Mouse (Mus musculus): ENCODE measurements around the gene Gramd2.

Gramd2 gene

DNA sequence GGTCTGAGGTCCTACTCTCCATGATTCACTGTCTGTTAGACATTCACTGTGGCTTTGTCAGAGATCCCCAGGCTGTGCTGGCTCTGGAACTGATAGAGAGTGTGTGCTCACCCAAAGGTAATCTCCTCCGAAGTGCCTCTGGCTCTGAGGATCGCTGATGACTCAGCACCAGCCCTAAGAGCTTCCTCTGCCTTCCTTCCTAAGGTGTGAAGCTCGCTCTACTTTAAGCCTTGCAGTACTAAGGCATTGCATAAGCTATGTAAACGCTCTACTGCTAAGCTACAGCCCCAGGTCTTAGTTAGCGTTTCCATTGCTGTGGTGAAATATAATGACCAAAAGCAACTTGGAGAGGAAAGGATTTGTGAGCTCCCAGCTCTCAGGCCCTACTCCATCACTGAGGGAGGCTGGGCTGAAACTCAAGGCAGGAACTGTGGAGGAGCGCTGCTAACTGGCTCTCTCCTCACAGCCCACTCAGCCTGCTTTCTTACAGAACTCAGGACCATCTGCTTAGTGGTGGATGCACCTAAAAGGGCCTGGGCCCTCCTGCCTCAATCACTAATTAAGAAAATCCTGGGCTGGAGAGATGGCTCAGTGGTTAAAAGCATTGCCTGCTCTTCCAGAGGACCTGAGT is 7.6 kb downstream of the Gramd2 start:
- Histone ChIP-seq H3K27me3 (ENCODE audit: control insufficient read depth, insufficient read depth, low read length, poor library complexity, severe bottlenecking) (no peaks in the 10 kb centered on the region), H3K36me3 (ENCODE audit: control insufficient read depth, insufficient read depth, low read length, poor library complexity, severe bottlenecking) (no peaks in the 10 kb centered on the region)
- no peak for DNase-seq (ENCODE audit: low read depth, low spot score)

DNA sequence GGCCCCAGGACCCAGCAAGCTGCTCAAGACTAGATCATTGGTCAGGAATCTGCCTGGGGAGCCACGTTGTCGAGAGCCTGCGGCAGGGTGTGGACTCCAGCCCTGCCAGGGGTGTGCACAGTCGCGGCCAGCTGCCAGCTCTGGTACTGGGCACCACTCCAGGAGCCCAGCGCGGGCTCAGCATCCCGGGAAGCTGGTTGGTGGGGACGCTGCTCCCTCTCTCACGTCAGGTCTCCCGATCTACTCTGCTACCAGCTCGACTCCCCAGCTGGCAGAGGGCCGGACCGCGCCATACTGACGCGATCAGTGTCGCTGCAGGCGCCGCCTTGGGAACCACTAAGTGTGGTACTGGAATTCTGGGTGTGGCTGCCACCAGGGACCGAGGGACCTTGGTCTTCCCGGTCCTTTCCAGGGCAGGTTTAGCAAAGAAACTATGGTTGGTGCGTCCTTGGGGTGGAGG is 11.7 kb downstream of the Gramd2 start:
- Histone ChIP-seq H3K27me3 (ENCODE audit: control insufficient read depth, insufficient read depth, low read length, poor library complexity, severe bottlenecking) (no peaks in the 10 kb centered on the region), H3K36me3 (ENCODE audit: control insufficient read depth, insufficient read depth, low read length, poor library complexity, severe bottlenecking) (no peaks in the 10 kb centered on the region)
- no peak for DNase-seq (ENCODE audit: low read depth, low spot score)

DNA sequence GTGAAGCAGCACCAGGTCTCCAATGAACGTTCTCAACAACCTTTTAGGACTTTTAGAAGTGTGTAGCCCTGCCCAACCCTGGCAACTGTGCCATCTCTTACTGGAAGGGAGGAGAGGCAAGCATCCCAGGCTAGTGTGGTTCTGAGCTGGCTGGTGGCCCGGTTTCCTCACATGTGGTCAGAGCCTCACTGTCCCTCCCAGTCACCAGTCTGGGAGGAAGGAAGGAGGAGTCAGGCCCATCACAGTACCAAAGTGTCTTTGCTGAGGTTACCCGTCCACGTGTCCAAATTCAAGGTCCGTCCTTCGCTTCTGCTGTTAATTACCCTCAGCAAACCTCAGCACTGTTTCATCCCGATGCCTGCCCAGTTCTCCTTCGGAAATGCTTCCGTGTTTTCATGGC is 12.2 kb downstream of the Gramd2 start:
- DNase-seq (ENCODE audit: low read depth, low spot score), result no peak
- Histone ChIP-seq H3K27me3 (ENCODE audit: control insufficient read depth, insufficient read depth, low read length, poor library complexity, severe bottlenecking) (no peaks in the 10 kb centered on the region), H3K36me3 (ENCODE audit: control insufficient read depth, insufficient read depth, low read length, poor library complexity, severe bottlenecking) (no peaks in the 10 kb centered on the region)

DNA sequence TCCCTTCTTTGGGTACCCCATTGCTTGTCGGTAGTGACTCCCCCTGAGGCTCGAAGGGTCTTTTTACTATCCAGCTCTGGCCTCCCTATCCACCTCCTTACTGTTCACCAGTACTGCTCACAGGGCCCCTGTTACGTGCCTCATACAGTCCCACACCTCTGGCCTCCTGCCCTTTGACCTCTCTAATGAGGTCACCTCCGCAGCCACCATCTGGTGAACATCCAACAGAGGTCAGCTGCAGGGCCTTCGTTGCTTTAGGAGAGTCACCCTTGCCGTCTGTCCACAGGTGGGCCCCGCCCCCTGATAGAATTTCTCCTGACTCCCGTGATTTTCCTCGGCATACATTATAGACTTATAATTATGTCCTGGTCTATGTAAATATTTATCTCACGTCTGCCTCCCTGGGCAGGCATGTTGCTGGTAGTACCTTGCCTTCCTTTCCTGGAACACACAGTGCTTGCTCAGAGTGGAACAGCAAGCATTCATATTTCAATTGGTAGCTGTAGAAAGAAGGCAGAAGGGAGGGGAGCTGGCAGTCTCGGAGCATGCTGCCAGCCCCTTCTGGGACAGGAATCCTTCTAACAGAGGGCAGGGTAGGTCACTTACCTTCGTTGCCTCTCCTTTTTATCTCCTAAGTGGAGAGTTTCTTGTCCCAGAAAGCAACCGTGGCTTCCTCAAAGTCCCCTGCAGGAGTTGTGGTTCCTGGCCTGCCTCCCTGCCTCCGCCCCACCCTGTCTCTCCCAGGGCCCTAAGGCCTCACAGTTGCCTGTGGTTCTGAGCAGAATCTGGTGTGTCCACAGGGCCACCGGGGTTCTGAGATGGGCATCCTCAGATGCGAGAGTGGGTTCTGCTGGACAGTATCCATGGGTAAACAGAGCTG is 14.9 kb downstream of the Gramd2 start:
- no peaks in the 10 kb centered on the region for H3K36me3 ChIP-seq (ENCODE audit: control insufficient read depth, insufficient read depth, low read length, poor library complexity, severe bottlenecking)

DNA sequence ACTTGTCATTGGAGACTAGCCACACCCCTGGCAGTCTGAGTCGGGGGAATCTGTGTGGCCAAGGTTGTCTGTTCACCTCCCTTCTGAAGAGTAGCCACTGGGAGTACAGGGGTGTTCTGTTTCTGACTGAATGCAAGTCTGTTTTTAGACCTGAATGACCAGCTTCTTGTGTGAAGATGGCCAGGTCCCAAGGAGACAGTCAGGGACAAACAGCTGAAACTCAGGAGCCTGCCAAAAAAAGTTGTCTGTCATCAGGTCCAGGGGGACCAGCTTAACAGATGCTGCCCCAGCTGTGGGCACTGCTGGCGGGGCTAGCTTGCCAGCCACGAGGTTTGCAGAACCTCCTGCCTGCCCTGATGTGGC is 15.5 kb downstream of the Gramd2 start:
- Histone ChIP-seq H3K36me3 (ENCODE audit: control insufficient read depth, insufficient read depth, low read length, poor library complexity, severe bottlenecking) (no peaks in the 10 kb centered on the region), H3K27me3 (ENCODE audit: control insufficient read depth, insufficient read depth, low read length, poor library complexity, severe bottlenecking) (no peaks in the 10 kb centered on the region)
- no peak for DNase-seq (ENCODE audit: low read depth, low spot score)

More for the DNA sequence above, 14.9 kb downstream of the Gramd2 start:
- no peak for DNase-seq (ENCODE audit: low read depth, low spot score)
- no peaks in the 10 kb centered on the region for H3K27me3 ChIP-seq (ENCODE audit: control insufficient read depth, insufficient read depth, low read length, poor library complexity, severe bottlenecking)

DNA sequence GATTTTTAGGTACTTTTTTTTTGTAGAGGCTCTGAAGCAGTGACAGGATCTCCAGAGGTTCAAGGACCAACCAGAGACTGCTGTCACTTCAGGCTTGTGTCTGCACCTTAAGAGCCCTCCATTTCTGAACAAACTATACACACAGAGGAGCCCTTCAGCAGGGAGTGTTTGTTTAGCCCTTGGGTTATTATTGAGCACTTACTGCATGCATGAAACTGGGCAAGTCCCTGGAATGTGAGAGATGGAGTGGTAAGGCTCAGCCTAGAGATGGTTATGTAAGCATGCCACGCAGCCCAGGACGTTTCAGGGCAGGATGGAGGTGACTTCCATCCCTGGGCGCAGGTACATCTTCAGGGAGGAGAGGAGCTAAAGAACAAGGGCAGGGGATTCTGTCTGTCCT is 16.4 kb downstream of the Gramd2 start:
- Histone ChIP-seq H3K27me3 (ENCODE audit: control insufficient read depth, insufficient read depth, low read length, poor library complexity, severe bottlenecking) (no peaks in the 10 kb centered on the region), H3K36me3 (ENCODE audit: control insufficient read depth, insufficient read depth, low read length, poor library complexity, severe bottlenecking) (no peaks in the 10 kb centered on the region)
- no peak for DNase-seq (ENCODE audit: low read depth, low spot score)

DNA sequence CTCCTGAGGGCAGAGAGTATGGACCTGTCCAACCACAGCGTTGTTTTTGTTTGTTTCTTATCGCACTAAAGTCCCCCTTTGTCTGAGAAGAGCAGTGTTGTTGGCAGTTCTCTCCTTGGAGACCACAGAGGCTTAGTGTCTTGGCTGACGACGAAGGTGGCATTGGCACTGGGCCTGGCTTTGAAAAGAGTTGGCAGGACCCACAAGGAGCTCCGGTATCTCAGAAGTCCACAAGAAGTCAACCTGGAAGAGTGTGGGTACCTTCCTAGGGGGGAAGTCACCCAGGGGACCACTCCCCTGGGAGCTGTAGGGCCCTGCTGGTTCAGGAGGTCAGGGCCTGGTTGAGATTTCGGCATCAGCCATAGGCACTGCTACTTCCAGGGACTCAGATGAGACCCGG is 21.1 kb downstream of the Gramd2 start:
- no peaks in the 10 kb centered on the region for H3K36me3 ChIP-seq (ENCODE audit: control insufficient read depth, insufficient read depth, low read length, poor library complexity, severe bottlenecking)
- H3K27me3 ChIP-seq (ENCODE audit: control insufficient read depth, insufficient read depth, low read length, poor library complexity, severe bottlenecking), result no peaks in the 10 kb centered on the region
- DNase-seq (ENCODE audit: low read depth, low spot score), result no peak

DNA sequence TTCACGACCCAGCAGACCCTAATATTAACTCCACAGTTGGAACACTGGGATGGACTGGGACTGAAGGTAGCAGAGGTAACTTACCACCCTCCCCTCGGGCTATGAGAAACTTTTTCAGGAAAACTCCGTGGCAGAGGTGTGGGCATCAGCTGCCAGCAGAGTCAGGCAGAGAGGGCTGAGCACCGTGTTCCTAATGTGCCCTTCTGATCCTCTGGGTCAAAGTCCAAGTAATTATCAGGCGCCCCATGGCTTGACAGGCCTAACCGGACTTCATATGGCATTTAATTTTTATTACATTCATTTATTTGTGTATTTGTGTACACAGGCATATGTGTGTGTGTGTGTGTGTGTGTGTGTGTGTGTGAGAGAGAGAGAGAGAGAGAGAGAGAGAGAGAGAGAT is 23.2 kb downstream of the Gramd2 start:
- DNase-seq (ENCODE audit: low read depth, low spot score), result no peak
- Histone ChIP-seq H3K36me3 (ENCODE audit: control insufficient read depth, insufficient read depth, low read length, poor library complexity, severe bottlenecking) (no peaks in the 10 kb centered on the region), H3K27me3 (ENCODE audit: control insufficient read depth, insufficient read depth, low read length, poor library complexity, severe bottlenecking) (no peaks in the 10 kb centered on the region)

DNA sequence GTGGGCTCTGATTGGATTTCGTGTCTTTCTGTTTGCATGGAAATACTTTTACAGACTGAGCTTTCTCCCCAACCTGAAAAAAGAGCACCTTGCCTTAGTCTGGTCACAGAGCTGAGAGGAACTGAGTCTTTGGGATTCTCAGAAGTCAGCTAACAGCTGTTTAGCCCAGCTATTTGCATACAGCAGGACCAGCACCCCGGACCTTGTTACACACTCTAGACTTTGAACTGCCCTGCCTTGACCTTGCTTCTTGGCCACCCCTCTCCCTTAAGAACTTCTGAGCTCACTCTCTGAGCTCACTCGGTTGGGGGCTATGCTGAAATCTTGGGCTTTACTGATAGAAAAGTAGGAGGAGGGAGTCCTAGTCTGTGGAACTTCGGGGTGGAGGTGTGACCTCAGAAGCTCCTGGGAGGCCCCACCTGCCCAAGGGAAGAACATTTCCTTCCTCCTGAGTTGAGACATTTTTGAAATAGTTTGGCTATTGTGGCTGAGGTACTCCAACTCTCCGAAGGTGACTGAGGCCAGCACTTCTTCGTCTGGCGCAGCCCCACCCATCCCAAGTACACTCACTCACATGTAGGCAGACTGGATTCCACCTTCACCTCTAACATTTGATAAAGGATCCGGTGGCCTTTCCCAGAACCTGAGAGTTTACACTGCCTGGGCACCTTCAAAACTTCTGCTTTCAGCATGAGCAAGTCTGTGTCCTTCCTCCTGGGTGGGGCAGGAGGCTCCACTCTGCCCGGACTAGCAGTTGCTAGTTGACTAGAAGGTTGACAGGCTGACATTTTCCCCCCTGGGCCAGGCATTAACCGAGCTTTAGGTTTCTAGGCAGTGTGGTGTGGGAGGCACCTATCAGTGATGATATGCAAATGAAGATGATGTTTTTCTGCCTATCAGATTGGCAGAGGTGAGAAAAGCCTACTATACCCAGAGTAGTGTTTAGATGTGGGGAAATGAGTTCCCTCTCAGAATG is 27.2 kb downstream of the Gramd2 start:
- no peak for DNase-seq (ENCODE audit: low read depth, low spot score)
- H3K36me3 ChIP-seq (ENCODE audit: control insufficient read depth, insufficient read depth, low read length, poor library complexity, severe bottlenecking), result no peaks in the 10 kb centered on the region
- no peaks in the 10 kb centered on the region for H3K27me3 ChIP-seq (ENCODE audit: control insufficient read depth, insufficient read depth, low read length, poor library complexity, severe bottlenecking)

DNA sequence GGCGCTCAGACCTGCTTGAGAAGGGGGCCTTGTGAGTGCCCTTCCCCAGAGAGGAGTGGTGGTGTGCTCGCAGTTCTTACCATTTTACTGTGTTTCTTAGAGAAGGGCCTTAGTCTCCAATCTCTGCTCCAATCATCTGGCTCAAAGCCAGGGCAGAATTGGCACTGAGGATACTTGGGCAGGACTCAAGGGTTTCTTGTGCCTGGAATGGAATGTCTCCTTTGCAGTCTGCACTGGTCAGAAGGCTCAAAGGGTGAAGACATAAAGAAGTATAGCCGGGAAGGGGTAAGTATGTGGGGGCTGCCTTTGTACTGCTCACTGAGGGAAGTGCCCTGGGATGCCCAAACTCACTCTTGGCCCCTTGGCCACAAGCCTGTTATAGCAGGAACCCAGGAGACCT is 29.3 kb downstream of the Gramd2 start:
- Histone ChIP-seq H3K27me3 (ENCODE audit: control insufficient read depth, insufficient read depth, low read length, poor library complexity, severe bottlenecking) (no peaks in the 10 kb centered on the region), H3K36me3 (ENCODE audit: control insufficient read depth, insufficient read depth, low read length, poor library complexity, severe bottlenecking) (no peaks in the 10 kb centered on the region)
- no peak for DNase-seq (ENCODE audit: low read depth, low spot score)

DNA sequence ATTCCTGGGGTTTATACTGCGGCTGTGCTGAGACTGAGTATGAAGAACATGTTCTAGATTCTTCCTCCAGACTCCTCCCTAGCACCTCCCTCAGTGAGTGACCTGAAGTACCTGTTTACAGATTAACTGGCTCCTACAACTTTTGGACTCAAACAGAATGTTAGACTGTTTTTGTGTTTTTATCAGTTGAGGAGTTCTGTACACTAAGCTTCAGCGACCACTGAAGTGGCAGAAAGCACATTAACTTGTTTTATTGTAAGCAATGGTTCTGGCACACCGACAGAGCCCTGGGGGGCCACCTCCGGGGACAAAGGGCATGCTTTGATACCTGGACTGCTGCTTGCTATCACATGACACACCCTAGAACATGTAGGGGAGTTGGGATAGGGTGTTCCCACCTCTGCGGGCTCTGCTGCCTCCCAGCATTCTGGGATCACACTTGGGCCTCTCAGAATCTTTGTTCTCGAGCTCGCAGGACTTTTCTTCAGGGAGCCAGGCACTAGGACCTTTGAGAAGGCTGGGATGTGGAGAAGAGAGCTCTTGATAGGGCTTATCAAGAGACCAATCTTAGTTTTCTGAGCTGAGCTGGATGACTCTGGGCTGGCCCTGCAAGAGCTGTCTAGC is 36.4 kb downstream of the Gramd2 start:
- no peaks in the 10 kb centered on the region for H3K27me3 ChIP-seq (ENCODE audit: control insufficient read depth, insufficient read depth, low read length, poor library complexity, severe bottlenecking)
- no peak for DNase-seq (ENCODE audit: low read depth, low spot score)
- H3K36me3 ChIP-seq (ENCODE audit: control insufficient read depth, insufficient read depth, low read length, poor library complexity, severe bottlenecking), result no peaks in the 10 kb centered on the region

DNA sequence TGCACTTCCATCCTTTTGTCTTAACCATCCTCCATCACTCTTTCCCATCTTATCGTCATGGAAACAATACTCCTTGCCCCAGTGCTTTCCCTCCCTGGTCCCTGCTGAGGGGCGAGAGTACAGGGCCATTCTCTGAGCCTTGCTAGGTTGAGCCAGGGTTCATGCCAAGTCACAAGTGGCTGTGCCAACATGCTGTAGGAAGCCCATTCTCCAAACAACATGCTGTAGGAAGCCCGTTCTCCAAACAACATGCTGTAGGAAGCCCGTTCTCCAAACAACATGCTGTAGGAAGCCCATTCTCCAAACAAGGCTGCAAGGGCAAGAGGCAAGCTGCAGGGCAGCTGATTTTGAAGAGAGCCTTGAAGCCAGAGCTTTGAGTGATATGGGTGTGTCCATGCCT is 38.3 kb downstream of the Gramd2 start:
- no peaks in the 10 kb centered on the region for H3K36me3 ChIP-seq (ENCODE audit: control insufficient read depth, insufficient read depth, low read length, poor library complexity, severe bottlenecking)
- no peaks in the 10 kb centered on the region for H3K27me3 ChIP-seq (ENCODE audit: control insufficient read depth, insufficient read depth, low read length, poor library complexity, severe bottlenecking)
- DNase-seq (ENCODE audit: low read depth, low spot score), result no peak

DNA sequence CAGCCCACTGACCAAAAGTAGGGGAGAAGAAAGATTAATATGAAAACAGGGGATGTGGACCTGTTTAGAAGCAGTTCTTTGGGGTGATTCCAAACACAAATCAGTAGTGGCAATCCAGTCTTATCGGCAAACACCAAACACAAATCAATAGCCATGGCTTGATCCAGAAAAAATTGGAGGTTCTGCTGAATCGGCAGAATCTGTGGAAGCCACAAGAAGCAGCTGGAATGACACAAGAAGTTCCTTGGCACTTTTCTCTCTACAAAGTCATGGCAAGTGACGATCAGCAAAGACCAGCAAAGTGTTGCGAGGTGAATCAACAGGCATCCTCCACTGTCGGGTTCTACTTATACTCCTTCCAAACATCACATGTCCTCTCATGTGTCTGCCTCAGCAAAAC is 41.2 kb downstream of the Gramd2 start:
- no peak for DNase-seq (ENCODE audit: low read depth, low spot score)
- H3K36me3 ChIP-seq (ENCODE audit: control insufficient read depth, insufficient read depth, low read length, poor library complexity, severe bottlenecking), result no peaks in the 10 kb centered on the region
- H3K27me3 ChIP-seq (ENCODE audit: control insufficient read depth, insufficient read depth, low read length, poor library complexity, severe bottlenecking), result no peaks in the 10 kb centered on the region

DNA sequence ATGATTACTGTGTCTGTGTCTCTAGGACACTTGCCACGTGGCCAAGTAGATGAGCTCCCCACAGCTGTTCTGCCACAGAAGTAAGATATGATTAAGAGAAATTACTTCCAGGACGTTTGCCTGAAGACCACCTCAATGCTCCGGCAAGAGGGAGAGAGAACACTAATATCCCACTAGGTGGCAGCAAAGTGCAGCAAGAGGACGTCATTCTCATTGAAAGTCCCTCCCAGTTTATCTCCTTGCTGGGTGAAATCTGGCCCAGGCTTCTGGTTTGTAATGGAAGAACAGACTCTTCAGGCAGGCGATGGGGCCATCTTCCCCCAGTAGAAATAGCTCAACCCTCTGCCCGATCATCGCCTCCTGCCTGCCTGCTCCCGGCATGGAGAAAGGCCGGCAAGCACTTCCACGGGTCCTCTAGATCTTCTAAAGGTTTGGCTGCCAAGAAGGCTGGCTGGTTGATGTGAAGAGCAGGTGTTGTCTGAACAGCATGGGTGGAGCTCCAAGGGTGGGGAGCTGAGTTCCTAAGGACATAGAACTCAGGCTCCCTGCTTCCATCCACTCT is 43.2 kb downstream of the Gramd2 start:
- H3K36me3 ChIP-seq (ENCODE audit: control insufficient read depth, insufficient read depth, low read length, poor library complexity, severe bottlenecking), result no peaks in the 10 kb centered on the region
- peak; percentile 83 for DNase-seq (ENCODE audit: low read depth, low spot score)
- no peaks in the 10 kb centered on the region for H3K27me3 ChIP-seq (ENCODE audit: control insufficient read depth, insufficient read depth, low read length, poor library complexity, severe bottlenecking)
